Mouse (Mus musculus) liver, embryonic 11.5 days (tissue): ENCODE data around the gene Nenf. TPM values are rescaled to one million over a fixed set of nuclear protein-coding genes. Genes with fewer than 3 reads are reported as not detected.

Source experiments
- ATAC-seq: fragments of 200-750 bp; cut with Nextera tagmentation; replicated peaks from 2 replicates; pipeline ENCODE4 v1.8.0; 2017; ENCODE audit warnings: moderate number of reproducible peaks, mild to moderate bottlenecking, moderate TSS enrichment, moderate library complexity; ENCODE audit not compliant: low FRiP score
- DNase-seq: peaks from one replicate; pipeline ENCODE4 v3.0.0-alpha.2; 2017; ENCODE audit warnings: low spot score
- H3K27ac ChIP-seq: fragments of 300-500 bp; sonication (generic); 2 replicates; pipeline ENCODE4 v1.5.1; 2014; ENCODE audit warnings: mild to moderate bottlenecking, low read depth, low read length, control low read depth
- H3K27me3 ChIP-seq: fragments of 300-500 bp; sonication (generic); replicated peaks from 2 replicates; pipeline ENCODE4 v1.6.1; 2014; ENCODE audit warnings: low read length, mixed read lengths; ENCODE audit not compliant: control insufficient read depth, insufficient read depth
- H3K36me3 ChIP-seq: fragments of 300-500 bp; sonication (generic); 2 replicates; pipeline ENCODE4 v1.6.1; 2014; ENCODE audit warnings: mild to moderate bottlenecking, low read length, moderate library complexity, mixed read lengths; ENCODE audit not compliant: control insufficient read depth, insufficient read depth
- H3K4me1 ChIP-seq: fragments of 300-500 bp; sonication (generic); replicated peaks from 2 replicates; pipeline ENCODE4 v1.6.1; 2014; ENCODE audit warnings: low read length, mixed read lengths; ENCODE audit not compliant: control insufficient read depth, insufficient read depth
- H3K4me2 ChIP-seq: fragments of 300-500 bp; sonication (generic); 2 replicates; pipeline ENCODE4 v1.6.1; 2014; ENCODE audit warnings: mild to moderate bottlenecking, control low read depth, moderate library complexity
- H3K4me3 ChIP-seq: fragments of 300-500 bp; sonication (generic); 2 replicates; pipeline ENCODE4 v1.5.1; 2014; ENCODE audit warnings: low read depth, low read length, control low read depth
- H3K9ac ChIP-seq: fragments of 300-500 bp; sonication (generic); 2 replicates; pipeline ENCODE4 v1.6.1; 2014; ENCODE audit warnings: low read depth, low read length, control low read depth
- H3K9me3 ChIP-seq: fragments of 300-500 bp; sonication (generic); 2 replicates; pipeline ENCODE4 v1.6.1; 2016; ENCODE audit warnings: low read length, inconsistent platforms, mixed read lengths; ENCODE audit not compliant: control insufficient read depth
- WGBS: fragments of 180-500 bp; shearing (Covaris S2); extraction: QIAGEN DNeasy Blood & Tissue Kit; methylation state at CpG from one replicate; pipeline ENCODE4 v1.1.7; 2014; 5-methylcytosine and 5-hydroxymethylcytosine counted together
- polyA plus RNA-seq: library from polyadenylated mRNA; unstranded; fragments of >200 nt; fragmentation: Nextera tagmentation; extraction: Ambion mirVana; gene quantifications from 2 replicates; pipeline ENCODE4 v1.2.1, GENCODE M21; 2014

Nenf gene
- polyA plus RNA-seq, result 53.6 and 56.4 TPM in 2 replicates

GRCm38 (mm10) chr1:191317591-191318196, at the start of gene Nenf:
Gene Nenf, minus strand, starts transcription at chr1:191318194.
- H3K4me3 ChIP-seq, result peak within 1 kb of the TSS; percentile 85
- no peaks in the 10 kb centered on the region for H3K36me3 ChIP-seq
- peak within 1 kb of the TSS; percentile 88 for H3K4me2 ChIP-seq
- DNase-seq, result peak; percentile 80
- H3K9ac ChIP-seq, result peak within 1 kb of the TSS; percentile 87
- H3K27me3 ChIP-seq, result no peaks in the 10 kb centered on the region
- WGBS, result under 1% methylated on average over 52 of the region's 54 CpGs
- peaks cover 5% of the 10 kb centered on the region for H3K4me1 ChIP-seq
- peak; percentile 97 for ATAC-seq
- peak within 1 kb of the TSS; percentile 80 for H3K27ac ChIP-seq
- no peaks in the 10 kb centered on the region for H3K9me3 ChIP-seq

- WGBS, result 72% methylated on average over 4 of the region's 4 CpGs
- no peaks in the 10 kb centered on the region for H3K4me1 ChIP-seq
- H3K27ac ChIP-seq, result no peak overlapping the region
- peaks cover 7% of the 10 kb centered on the region; the same call in 1 of the 2 replicates for H3K36me3 ChIP-seq
- no peak overlapping the region for H3K9ac ChIP-seq
- no peaks in the 10 kb centered on the region for H3K9me3 ChIP-seq
- H3K4me3 ChIP-seq, result no peak overlapping the region
- ATAC-seq, result peak; percentile 54
- DNase-seq, result no peak
- no peaks in the 10 kb centered on the region for H3K27me3 ChIP-seq
- no peak overlapping the region for H3K4me2 ChIP-seq
Observed at GRCm38 (mm10) chr1:191364477-191364876, 46.5 kb upstream of the Nenf start.

- ATAC-seq (no peak), DNase-seq (no peak)
- H3K36me3 ChIP-seq, result peaks cover 11% of the 10 kb centered on the region; the same call in 1 of the 2 replicates
- no peak overlapping the region for H3K4me2 ChIP-seq
- H3K27ac ChIP-seq, result no peak overlapping the region
- WGBS, result 80% methylated on average over 6 of the region's 6 CpGs
- H3K27me3 ChIP-seq, result no peaks in the 10 kb centered on the region
- H3K9ac ChIP-seq, result no peak overlapping the region
- no peaks in the 10 kb centered on the region for H3K4me1 ChIP-seq
- no peak overlapping the region for H3K4me3 ChIP-seq
- H3K9me3 ChIP-seq, result no peaks in the 10 kb centered on the region
Observed at GRCm38 (mm10) chr1:191362412-191362811, 44.4 kb upstream of the Nenf start.

GRCm38 (mm10) chr1:191359478-191359877, 41.5 kb upstream of the Nenf start:
- Histone ChIP-seq H3K9ac (no peak overlapping the region), H3K27ac (0 out of 2 replicates have a peak overlapping the region, but pooled peaks have one; percentile 5), H3K36me3 (peaks cover 18% of the 10 kb centered on the region), H3K4me1 (no peaks in the 10 kb centered on the region), H3K4me3 (no peak overlapping the region), H3K9me3 (no peaks in the 10 kb centered on the region), H3K27me3 (no peaks in the 10 kb centered on the region), H3K4me2 (no peak overlapping the region)
- DNase-seq (no peak), ATAC-seq (no peak)
- WGBS, result 80% methylated on average over 7 of the region's 7 CpGs

- peaks cover 25% of the 10 kb centered on the region for H3K36me3 ChIP-seq
- no peaks in the 10 kb centered on the region for H3K4me1 ChIP-seq
- WGBS, result 56% methylated on average over 1 of the region's 1 CpGs
- H3K4me2 ChIP-seq, result no peak overlapping the region
- no peaks in the 10 kb centered on the region for H3K9me3 ChIP-seq
- ATAC-seq (no peak), DNase-seq (no peak)
- H3K4me3 ChIP-seq, result no peak overlapping the region
- no peaks in the 10 kb centered on the region for H3K27me3 ChIP-seq
- no peak overlapping the region for H3K9ac ChIP-seq
- H3K27ac ChIP-seq, result no peak overlapping the region
Observed at GRCm38 (mm10) chr1:191356936-191357335, 38.9 kb upstream of the Nenf start.

- Histone ChIP-seq H3K27ac (no peak overlapping the region), H3K4me3 (no peak overlapping the region), H3K4me1 (no peaks in the 10 kb centered on the region; the same call in 1 of the 2 replicates), H3K36me3 (peaks cover 30% of the 10 kb centered on the region), H3K27me3 (no peaks in the 10 kb centered on the region), H3K9ac (no peak overlapping the region), H3K4me2 (no peak overlapping the region), H3K9me3 (no peaks in the 10 kb centered on the region)
- ATAC-seq (no peak), DNase-seq (no peak)
- WGBS, result 85% methylated on average over 4 of the region's 4 CpGs
Observed at GRCm38 (mm10) chr1:191353836-191354235, 35.8 kb upstream of the Nenf start.

GRCm38 (mm10) chr1:191352786-191353488, 34.9 kb upstream of the Nenf start:
- H3K9me3 ChIP-seq, result no peaks in the 10 kb centered on the region
- ATAC-seq (no peak), DNase-seq (no peak)
- no peak overlapping the region for H3K4me3 ChIP-seq
- 73% methylated on average over 14 of the region's 14 CpGs for WGBS
- H3K4me2 ChIP-seq, result no peak overlapping the region
- H3K27me3 ChIP-seq, result no peaks in the 10 kb centered on the region
- H3K4me1 ChIP-seq, result no peaks in the 10 kb centered on the region; the same call in 1 of the 2 replicates
- H3K36me3 ChIP-seq, result peaks cover 27% of the 10 kb centered on the region
- H3K9ac ChIP-seq, result no peak overlapping the region
- H3K27ac ChIP-seq, result no peak overlapping the region

GRCm38 (mm10) chr1:191350355-191350754, 32.4 kb upstream of the Nenf start:
- ATAC-seq (no peak), DNase-seq (no peak)
- H3K4me2 ChIP-seq, result no peak overlapping the region
- H3K36me3 ChIP-seq, result peaks cover 24% of the 10 kb centered on the region
- H3K9me3 ChIP-seq, result no peaks in the 10 kb centered on the region
- WGBS, result 93% methylated on average over 5 of the region's 5 CpGs
- H3K4me1 ChIP-seq, result no peaks in the 10 kb centered on the region; the same call in 1 of the 2 replicates
- no peak overlapping the region for H3K4me3 ChIP-seq
- no peaks in the 10 kb centered on the region for H3K27me3 ChIP-seq
- no peak overlapping the region for H3K9ac ChIP-seq
- no peak overlapping the region for H3K27ac ChIP-seq
